Mouse (Mus musculus) adrenal gland, adult 18-20 months (tissue): ENCODE data around the gene Gas2. TPM values are rescaled to one million over a fixed set of nuclear protein-coding genes. Genes with fewer than 3 reads are reported as not detected.

ENCODE experiments used
- DNase-seq, 2 experiments: peaks; one replicate each; pipeline ENCODE4 v3.0.0; 2021 to 2022; ENCODE audit warnings: low spot score in 2 of 2
- total RNA-seq, 2 experiments: library from RNA; stranded (reverse); gene quantifications; 1 replicate in 1 of 2; 2 replicates in 1 of 2; pipeline ENCODE4 v1.2.3; 2021

The Gas2 gene
- total RNA-seq, 2 experiments from 2014 or later: 32.3 to 49.9 TPM

- DNase-seq: peak; percentile 38 to 40
Observed at GRCm38 (mm10) chr7:51879136-51879723, 17.4 kb downstream of the Gas2 start.

GRCm38 (mm10) chr7:51880121-51880520 is 18.3 kb downstream of the Gas2 start:
- DNase-seq: no peak

GRCm38 (mm10) chr7:51885345-51885744 is 23.5 kb downstream of the Gas2 start:
- DNase-seq: no peak

GRCm38 (mm10) chr7:51887678-51888567 is 26.1 kb downstream of the Gas2 start:
- no peak for DNase-seq

GRCm38 (mm10) chr7:51889601-51890000 is 27.8 kb downstream of the Gas2 start:
- DNase-seq: no peak

GRCm38 (mm10) chr7:51892224-51892965 is 30.6 kb downstream of the Gas2 start:
- no peak for DNase-seq

GRCm38 (mm10) chr7:51893008-51893407 is 31.2 kb downstream of the Gas2 start:
- DNase-seq: no peak

GRCm38 (mm10) chr7:51894133-51894801 is 32.5 kb downstream of the Gas2 start:
- no peak for DNase-seq

- DNase-seq: no peak
Observed at GRCm38 (mm10) chr7:51894939-51895338, 33.1 kb downstream of the Gas2 start.

GRCm38 (mm10) chr7:51899066-51899465 is 37.3 kb downstream of the Gas2 start:
- DNase-seq: no peak

- DNase-seq: no peak
Observed at GRCm38 (mm10) chr7:51913292-51914050, 51.7 kb downstream of the Gas2 start.

- DNase-seq: no peak
Observed at GRCm38 (mm10) chr7:51914132-51914531, 52.3 kb downstream of the Gas2 start.

GRCm38 (mm10) chr7:51928761-51929519 is 67.1 kb downstream of the Gas2 start:
- DNase-seq: peak; percentile 32 to 36

- no peak for DNase-seq
Observed at GRCm38 (mm10) chr7:51931217-51931616, 69.4 kb downstream of the Gas2 start.

GRCm38 (mm10) chr7:51937337-51937736 is 75.5 kb downstream of the Gas2 start:
- no peak for DNase-seq

- DNase-seq: no peak
Observed at GRCm38 (mm10) chr7:51940461-51940860, 78.6 kb downstream of the Gas2 start.

GRCm38 (mm10) chr7:51955424-51956041 is 93.7 kb downstream of the Gas2 start:
- no peak for DNase-seq

- DNase-seq: no peak
Observed at GRCm38 (mm10) chr7:51957766-51958165, 96.0 kb downstream of the Gas2 start.

GRCm38 (mm10) chr7:51960698-51961374 is 99.0 kb downstream of the Gas2 start:
- DNase-seq: no peak
